Mouse (Mus musculus) liver, postnatal 0 days (tissue): Measurements from ENCODE around the gene Galnt4. TPM values are rescaled to one million over a fixed set of nuclear protein-coding genes. Genes with fewer than 3 reads are reported as not detected.

Source experiments
- ATAC-seq: fragments of 200-750 bp; cut with Nextera tagmentation; 2 replicates; pipeline ENCODE4 v1.8.0; 2017; ENCODE audit warnings: mild to moderate bottlenecking, moderate library complexity
- DNase-seq: peaks from one replicate; pipeline ENCODE4 v3.0.0-alpha.2; 2016
- H3K27ac ChIP-seq: fragments of 300-500 bp; sonication (generic); 2 replicates; pipeline ENCODE4 v1.5.1; 2014; ENCODE audit warnings: antibody characterized with exemption, moderate library complexity, mild to moderate bottlenecking, low read depth
- H3K27me3 ChIP-seq: fragments of 300-500 bp; sonication (generic); 2 replicates; pipeline ENCODE4 v1.6.1; 2014; ENCODE audit warnings: low read length, control low read depth, mixed read lengths; ENCODE audit not compliant: insufficient read depth
- H3K36me3 ChIP-seq: fragments of 300-500 bp; sonication (generic); replicated peaks from 2 replicates; pipeline ENCODE4 v1.6.1; 2014; ENCODE audit warnings: mild to moderate bottlenecking, control low read depth, low read length, moderate library complexity, mixed read lengths; ENCODE audit not compliant: insufficient read depth
- H3K4me1 ChIP-seq: fragments of 300-500 bp; sonication (generic); 2 replicates; pipeline ENCODE4 v1.6.1; 2014; ENCODE audit warnings: antibody characterized with exemption, mild to moderate bottlenecking, control low read depth; ENCODE audit not compliant: insufficient read depth
- H3K4me2 ChIP-seq: fragments of 300-500 bp; sonication (generic); 2 replicates; pipeline ENCODE4 v1.6.1; 2014; ENCODE audit warnings: low read depth, mild to moderate bottlenecking, low read length, moderate library complexity, mixed read lengths
- H3K4me3 ChIP-seq: fragments of 300-500 bp; sonication (generic); 2 replicates; pipeline ENCODE4 v1.5.1; 2014; ENCODE audit warnings: low read depth, low read length
- H3K9ac ChIP-seq: fragments of 300-500 bp; sonication (generic); replicated peaks from 2 replicates; pipeline ENCODE4 v1.6.1; 2014; ENCODE audit warnings: mild to moderate bottlenecking, moderate library complexity
- H3K9me3 ChIP-seq: fragments of 300-500 bp; sonication (generic); 2 replicates; pipeline ENCODE4 v1.6.1; 2016; ENCODE audit warnings: mild to moderate bottlenecking, control low read depth, low read length, mixed read lengths
- CTCF ChIP-seq: sonication (generic); IDR thresholded peaks from 2 replicates; pipeline ENCODE4 v1.5.1; 2016; ENCODE audit warnings: antibody characterized with exemption, low read depth
- EP300 ChIP-seq: IDR thresholded peaks from 2 replicates; pipeline ENCODE4 v1.6.1; 2016; ENCODE audit warnings: antibody characterized with exemption, low read depth, mild to moderate bottlenecking
- WGBS: fragments of 180-500 bp; shearing (Covaris S2); extraction: QIAGEN DNeasy Blood & Tissue Kit; methylation state at CpG from one replicate; pipeline ENCODE4 v1.1.7; 2014; ENCODE audit not compliant: insufficient replicate concordance; 5-methylcytosine and 5-hydroxymethylcytosine counted together
- polyA plus RNA-seq: library from polyadenylated mRNA; unstranded; fragments of >200 nt; fragmentation: Nextera tagmentation; extraction: Ambion mirVana; gene quantifications from 2 replicates; pipeline ENCODE4 v1.2.1, GENCODE M21; 2015

The Galnt4 gene
- polyA plus RNA-seq, 1 experiment from 2014 or later, result 2.6 TPM

GRCm38 (mm10) chr10:99093364-99093763, 14.6 kb upstream of the Galnt4 start:
- Histone ChIP-seq H3K9ac (no peak overlapping the region), H3K36me3 (no peaks in the 10 kb centered on the region), H3K9me3 (no peaks in the 10 kb centered on the region), H3K4me1 (no peaks in the 10 kb centered on the region), H3K4me2 (no peak overlapping the region), H3K27me3 (no peaks in the 10 kb centered on the region), H3K4me3 (no peak overlapping the region), H3K27ac (no peak overlapping the region)
- DNase-seq, result no peak
- 66% methylated on average over 2 of the region's 2 CpGs for WGBS
- TF ChIP-seq CTCF (no peak), EP300 (no peak)
- ATAC-seq, result no peak

- H3K4me1 ChIP-seq, result no peaks in the 10 kb centered on the region
These were observed 12.8 kb upstream of the Galnt4 start for GRCm38 (mm10) chr10:99095114-99095513.

GRCm38 (mm10) chr10:99097374-99097773, 10.6 kb upstream of the Galnt4 start:
- Histone ChIP-seq H3K36me3 (no peaks in the 10 kb centered on the region), H3K4me2 (no peak overlapping the region), H3K27ac (no peak overlapping the region), H3K9ac (no peak overlapping the region), H3K27me3 (no peaks in the 10 kb centered on the region), H3K4me1 (no peaks in the 10 kb centered on the region), H3K4me3 (no peak overlapping the region), H3K9me3 (no peaks in the 10 kb centered on the region)
- DNase-seq, result peak; percentile 43
- TF ChIP-seq CTCF (peak; percentile 83), EP300 (no peak)
- no peak for ATAC-seq
- 53% methylated on average over 10 of the region's 10 CpGs for WGBS

More at GRCm38 (mm10) chr10:99095114-99095513, 12.8 kb upstream of the Galnt4 start:
- Histone ChIP-seq H3K27ac (no peak overlapping the region), H3K4me2 (no peak overlapping the region), H3K4me3 (no peak overlapping the region), H3K36me3 (no peaks in the 10 kb centered on the region), H3K27me3 (no peaks in the 10 kb centered on the region), H3K9me3 (no peaks in the 10 kb centered on the region), H3K9ac (no peak overlapping the region)
- WGBS, result 66% methylated on average over 2 of the region's 2 CpGs
- no peak for DNase-seq
- ATAC-seq, result no peak
- TF ChIP-seq CTCF (no peak), EP300 (no peak)

- Histone ChIP-seq H3K4me3 (no peak overlapping the region), H3K4me2 (no peak overlapping the region), H3K27me3 (no peaks in the 10 kb centered on the region), H3K9me3 (no peaks in the 10 kb centered on the region), H3K4me1 (peaks cover 11% of the 10 kb centered on the region), H3K9ac (no peak overlapping the region), H3K36me3 (peaks cover 2% of the 10 kb centered on the region; the same call in 1 of the 2 replicates), H3K27ac (no peak overlapping the region)
- TF ChIP-seq CTCF, result no peak
- no peak for TF ChIP-seq EP300
- WGBS, result 73% methylated on average over 3 of the region's 3 CpGs
- no peak for ATAC-seq
- DNase-seq, result no peak
These were observed 2.4 kb upstream of the Galnt4 start for GRCm38 (mm10) chr10:99105522-99105921.

GRCm38 (mm10) chr10:99106311-99106702, 1.7 kb upstream of the Galnt4 start:
- H3K9ac ChIP-seq, result peak overlapping the region; percentile 85
- H3K4me1 ChIP-seq, result peaks cover 11% of the 10 kb centered on the region
- H3K27ac ChIP-seq, result no peak overlapping the region
- peaks cover 2% of the 10 kb centered on the region; the same call in 1 of the 2 replicates for H3K36me3 ChIP-seq
- H3K4me3 ChIP-seq, result peak overlapping the region; percentile 92
- no peak for TF ChIP-seq CTCF
- TF ChIP-seq EP300, result no peak
- no peak for DNase-seq
- WGBS, result 35% methylated on average over 8 of the region's 8 CpGs
- ATAC-seq, result no peak
- peak overlapping the region; percentile 96 for H3K4me2 ChIP-seq
- H3K9me3 ChIP-seq, result no peaks in the 10 kb centered on the region
- no peaks in the 10 kb centered on the region for H3K27me3 ChIP-seq

GRCm38 (mm10) chr10:99106703-99107631, 992 bp upstream of the Galnt4 start, which contains the start of gene Poc1b:
Poc1b (plus strand) TSS chr10:99107036.
- under 1% methylated on average over 96 of the region's 106 CpGs for WGBS
- peak within 1 kb of the TSS; percentile 92 for H3K4me3 ChIP-seq
- ATAC-seq (peak; percentile 88), DNase-seq (peak; percentile 91)
- peak within 1 kb of the TSS; percentile 85 for H3K9ac ChIP-seq
- TF ChIP-seq CTCF, result no peak
- no peak for TF ChIP-seq EP300
- peak within 1 kb of the TSS; percentile 96 for H3K4me2 ChIP-seq
- no peaks in the 10 kb centered on the region for H3K27me3 ChIP-seq
- H3K9me3 ChIP-seq, result no peaks in the 10 kb centered on the region
- peak within 1 kb of the TSS; percentile 85 for H3K27ac ChIP-seq
- peaks cover 2% of the 10 kb centered on the region; the same call in 1 of the 2 replicates for H3K36me3 ChIP-seq
- peaks cover 11% of the 10 kb centered on the region for H3K4me1 ChIP-seq
